Mouse (Mus musculus) erythroblast, adult 5-6 weeks (primary cell): ENCODE data around the gene Pcmt1. TPM values are rescaled to one million over a fixed set of nuclear protein-coding genes. Genes with fewer than 3 reads are reported as not detected.
"Not testable (repeated sequence)": the region's sequence is repeated elsewhere in the genome, so short reads cannot be mapped to it uniquely, and the experiment has no call there.

Experiments used
- ATAC-seq: replicated peaks from 2 replicates; pipeline ENCODE4 v1.8.0; 2016; ENCODE audit warnings: moderate number of reproducible peaks, mild to moderate bottlenecking, moderate TSS enrichment, inconsistent platforms; ENCODE audit not compliant: poor library complexity, low FRiP score, severe bottlenecking
- total RNA-seq, 2 experiments: library from RNA; stranded (forward) in 1 of 2; stranded (reverse) in 1 of 2; fragments of 150-400 nt in 1 of 2; fragments of 200-764, 138-1000 nt in 1 of 2; gene quantifications; 2 replicates each; pipeline versions ENCODE4 v1.2.3 to v1.2.4; 2015 to 2017; ENCODE audit warnings: low replicate concordance in 2 of 2

Pcmt1 gene
- total RNA-seq, 2 experiments from 2014 or later: 22.7 to 33.7 TPM

DNA sequence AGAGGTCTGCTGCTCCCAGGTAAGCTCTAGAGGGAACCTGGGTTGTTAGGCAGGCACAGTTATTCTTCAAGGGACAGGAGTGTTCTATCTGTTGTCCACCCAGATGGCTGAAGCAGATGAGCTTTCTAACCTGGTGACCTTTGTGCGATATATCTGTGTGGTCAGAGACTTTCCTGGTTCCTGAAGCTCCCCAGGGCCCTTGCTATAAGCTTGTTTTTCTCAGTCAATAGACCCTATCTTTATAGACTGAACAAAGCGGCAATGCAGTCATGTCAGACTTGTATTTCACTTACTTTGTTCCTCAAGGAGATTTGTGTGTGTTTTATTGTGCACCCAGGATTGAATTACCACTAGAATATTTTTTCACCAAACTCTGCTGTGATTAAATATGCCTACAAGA lies 29.9 kb downstream of the Pcmt1 start:
- ATAC-seq: no peak

DNA sequence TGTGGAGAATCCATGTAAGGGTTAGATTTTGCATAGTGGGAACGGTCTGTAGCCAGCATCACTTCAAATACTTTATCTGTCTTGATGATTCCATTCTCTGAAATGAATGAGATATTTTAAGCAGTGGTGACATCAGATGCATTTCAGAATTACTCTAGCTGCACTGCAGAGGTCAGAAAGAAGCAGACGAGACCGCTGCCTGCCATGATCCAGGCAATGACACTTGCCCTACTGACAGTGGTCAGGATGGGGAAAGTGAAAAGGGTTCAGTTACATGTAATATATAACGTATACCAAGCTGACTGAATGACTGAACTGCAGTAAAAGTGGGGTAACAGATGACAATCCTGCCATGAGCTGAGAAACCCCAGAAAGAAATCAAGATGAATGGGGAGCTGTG lies 31.9 kb downstream of the Pcmt1 start:
- no peak for ATAC-seq

DNA sequence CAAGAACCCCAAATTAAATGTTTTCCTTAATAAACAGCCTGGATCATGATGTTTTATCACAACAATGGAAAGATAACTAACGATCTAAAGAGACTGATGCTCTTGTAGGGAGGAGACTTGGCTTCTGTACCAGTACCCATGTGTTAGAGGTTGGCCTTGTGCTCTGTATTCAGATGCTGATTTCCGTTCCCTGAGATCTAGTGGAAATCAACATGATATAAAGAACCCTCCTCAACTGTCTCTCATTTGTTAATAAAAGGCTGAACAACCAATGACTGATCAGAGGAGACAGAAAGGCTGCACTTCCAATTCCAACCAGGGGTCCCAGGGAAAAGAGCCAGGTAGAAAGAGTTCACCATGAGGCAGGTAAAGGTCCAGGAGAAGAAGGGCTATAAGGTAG lies 35.0 kb downstream of the Pcmt1 start:
- ATAC-seq: no peak

DNA sequence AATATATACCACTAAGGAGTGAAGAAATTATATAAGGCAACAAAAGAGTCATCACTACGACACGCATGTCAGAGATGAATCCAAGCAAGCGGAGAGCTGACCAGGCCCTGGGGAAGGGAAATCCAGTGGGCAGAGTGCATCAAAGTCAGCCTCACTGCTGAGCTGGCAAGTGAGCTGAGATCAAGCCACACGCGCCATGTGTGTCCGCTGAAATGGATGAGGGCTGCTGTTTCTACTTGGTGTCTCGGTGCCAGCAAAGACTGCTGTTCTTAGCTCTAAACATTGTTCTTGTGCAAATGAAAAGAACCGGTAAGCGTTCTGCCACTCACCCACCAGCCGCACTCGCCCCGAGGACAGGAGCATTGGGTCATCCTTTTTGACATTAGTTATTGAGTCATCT lies 40.6 kb downstream of the Pcmt1 start:
- no peak for ATAC-seq

DNA sequence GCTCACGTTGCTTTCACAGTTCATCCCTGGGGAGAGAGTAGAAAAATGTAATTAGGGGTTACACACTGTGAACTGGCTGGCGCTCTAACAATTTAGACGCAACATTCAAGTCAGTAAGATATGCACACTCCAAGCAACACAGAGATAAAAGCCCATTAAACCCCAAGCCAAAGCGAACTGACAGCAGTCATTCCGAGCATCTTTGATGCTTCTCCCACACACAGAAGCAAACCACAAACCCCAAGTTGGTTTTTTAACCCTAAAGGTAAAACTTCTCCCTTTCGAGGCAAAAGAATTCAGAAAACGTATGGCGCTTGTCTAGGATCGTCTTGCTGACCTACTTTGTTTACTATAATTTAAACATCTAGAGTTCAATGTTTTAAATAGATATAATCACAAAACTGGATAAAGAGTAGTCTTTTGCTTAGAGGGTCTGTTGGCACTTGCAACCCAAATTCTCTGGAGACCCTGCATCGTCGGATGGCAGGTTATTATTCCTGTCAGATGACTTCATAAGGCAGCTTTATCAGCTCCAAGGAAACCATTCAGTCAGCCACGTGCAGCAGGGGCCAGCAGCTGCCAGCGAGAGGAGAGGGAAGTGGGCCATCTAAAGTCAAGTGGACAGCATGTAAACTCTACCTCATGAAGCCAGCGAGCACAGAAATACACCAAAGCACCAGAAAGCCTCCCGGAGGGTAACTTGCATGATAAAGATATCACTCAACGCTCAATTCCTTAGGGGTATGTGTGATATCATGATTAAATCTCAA lies 49.8 kb downstream of the Pcmt1 start:
- ATAC-seq: no peak

DNA sequence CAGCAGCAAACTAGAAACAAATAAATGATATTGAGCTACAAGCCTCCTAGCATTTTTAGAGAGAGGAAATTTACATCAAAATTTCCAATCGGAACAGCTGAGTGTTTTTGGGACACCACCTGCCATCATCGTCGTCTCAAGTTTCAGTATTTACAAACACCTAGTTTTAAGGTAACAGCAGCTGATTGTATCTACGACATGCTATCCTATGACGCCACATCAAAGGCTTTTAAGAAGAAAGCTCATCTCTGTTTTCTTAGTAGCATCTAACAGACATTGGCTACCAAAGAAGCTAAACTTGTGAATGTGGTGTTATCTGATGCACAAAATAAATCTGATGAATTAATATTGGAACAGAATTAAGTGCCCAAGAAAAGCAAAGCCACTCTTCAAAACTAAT lies 50.6 kb downstream of the Pcmt1 start:
- ATAC-seq: no peak

DNA sequence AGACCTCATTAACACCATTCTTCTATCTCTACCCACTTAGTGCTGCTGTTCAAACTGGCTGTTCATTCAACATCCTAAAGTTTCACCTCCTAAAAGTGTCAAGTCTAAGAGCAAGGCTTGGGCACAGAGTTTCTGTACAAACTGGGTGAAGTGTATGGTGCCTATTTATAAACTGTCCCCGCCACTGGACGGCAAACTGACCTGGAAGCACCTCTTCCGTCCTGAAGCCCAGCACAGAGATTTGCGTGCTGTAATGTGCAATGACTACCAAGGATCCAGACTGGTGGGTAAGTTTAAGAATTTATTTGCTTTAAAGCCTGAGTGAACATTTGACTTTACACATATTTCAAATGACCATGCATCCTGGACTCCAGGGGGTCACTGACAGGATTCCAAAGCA lies 51.8 kb downstream of the Pcmt1 start:
- no peak for ATAC-seq

DNA sequence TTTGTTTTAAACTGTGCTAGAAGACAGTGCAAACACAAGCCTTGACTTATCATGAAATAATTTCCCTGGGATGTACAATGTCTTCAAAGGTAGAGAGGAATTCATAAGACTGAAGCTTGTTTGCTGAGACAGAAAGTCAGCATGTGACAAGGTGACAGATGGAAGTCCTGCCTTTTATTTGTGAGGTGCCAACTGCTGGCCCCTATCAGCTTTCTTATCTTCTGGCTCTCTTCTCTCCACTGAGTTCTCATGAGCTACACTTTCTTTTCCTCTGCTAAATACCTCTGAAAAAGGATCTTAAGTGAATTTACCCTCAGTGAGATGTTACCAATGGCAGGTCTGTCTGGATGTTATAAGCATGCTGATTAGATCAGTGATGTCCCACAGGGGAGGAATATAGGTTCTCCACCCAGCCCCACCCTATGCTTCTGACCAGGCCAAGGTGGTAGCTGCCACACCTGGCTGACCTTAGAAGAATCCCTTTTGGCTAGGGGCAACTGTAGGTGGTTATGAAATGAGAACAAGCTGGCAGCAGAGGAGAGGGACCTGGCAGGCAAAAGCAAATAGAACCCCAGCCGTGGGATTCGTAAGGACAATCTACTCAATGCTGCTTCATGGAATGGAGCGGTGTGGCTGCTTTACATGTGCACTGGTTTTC lies 56.9 kb downstream of the Pcmt1 start:
- ATAC-seq: no peak

DNA sequence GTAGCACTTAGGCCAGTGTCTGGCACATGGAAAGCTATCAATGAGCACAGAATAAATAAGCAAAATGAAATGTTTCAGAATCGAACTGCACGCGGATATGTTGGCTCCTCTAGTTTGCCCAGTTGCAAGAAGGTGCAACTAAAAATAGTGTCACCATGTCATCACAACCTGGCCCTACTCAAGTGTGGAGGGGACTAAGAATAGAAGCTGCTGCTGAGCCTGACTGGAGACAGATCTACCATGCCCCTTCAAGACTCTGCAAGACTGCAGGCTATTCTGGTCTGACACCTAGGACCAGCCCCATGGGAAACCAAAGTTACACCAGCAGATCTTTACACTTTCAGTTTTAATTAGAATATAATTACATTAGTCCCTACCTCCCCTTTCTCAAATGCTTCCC lies 58.6 kb downstream of the Pcmt1 start:
- ATAC-seq: no peak

DNA sequence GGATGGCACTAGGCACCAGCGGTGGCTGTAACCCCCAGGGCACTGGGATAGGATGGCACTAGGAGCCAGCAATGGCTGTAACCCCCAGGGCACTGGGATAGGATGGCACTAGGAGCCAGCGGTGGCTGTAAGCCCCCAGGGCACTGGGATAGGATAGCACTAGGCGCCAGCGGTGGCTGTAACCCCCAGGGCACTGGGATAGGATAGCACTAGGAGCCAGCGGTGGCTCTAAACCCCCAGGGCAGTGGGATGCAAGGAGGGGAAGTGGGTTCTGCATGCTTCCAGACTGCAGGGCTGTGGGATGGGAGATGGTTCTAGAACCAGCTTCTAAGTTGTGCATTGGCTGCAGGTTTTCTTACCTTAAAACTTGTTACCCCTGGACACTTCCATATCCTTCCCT lies 60.2 kb downstream of the Pcmt1 start:
- ATAC-seq: no peak

DNA sequence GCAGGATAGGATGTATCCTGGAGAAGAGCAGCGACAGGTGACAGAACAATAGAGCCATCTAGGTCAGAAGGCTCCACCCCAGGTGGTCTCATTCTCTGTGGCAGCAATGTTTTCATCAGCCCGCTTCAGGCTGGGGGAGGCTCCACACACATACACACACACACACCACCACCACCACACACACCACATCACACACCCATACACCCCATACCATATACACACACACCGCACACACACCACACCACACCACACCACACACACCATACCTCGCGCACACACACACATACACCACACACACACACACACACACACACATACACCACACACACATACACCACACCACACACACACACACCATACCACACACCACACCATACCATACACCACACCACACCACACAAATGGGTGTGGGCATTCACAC lies 61.1 kb downstream of the Pcmt1 start:
- no peak for ATAC-seq

DNA sequence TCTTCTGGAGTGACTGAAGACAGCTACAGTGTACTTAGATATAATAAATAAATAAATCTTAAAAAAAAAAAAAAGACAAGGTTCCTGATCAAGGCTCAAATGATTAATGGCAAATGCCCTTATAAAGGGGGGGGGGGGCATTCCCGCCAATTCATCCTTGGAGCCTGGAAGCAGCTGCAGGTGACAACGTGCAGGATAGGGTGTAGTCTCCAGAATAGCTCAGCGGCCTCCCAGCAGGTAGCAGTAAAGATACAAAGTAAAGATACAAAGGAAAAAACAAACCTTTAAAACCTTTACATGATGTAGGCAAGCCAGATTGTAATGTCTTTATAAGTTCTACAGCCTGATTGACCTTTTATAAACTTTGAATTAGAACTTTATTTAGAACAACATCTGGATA lies 63.4 kb downstream of the Pcmt1 start:
- ATAC-seq: not testable (repeated sequence)

DNA sequence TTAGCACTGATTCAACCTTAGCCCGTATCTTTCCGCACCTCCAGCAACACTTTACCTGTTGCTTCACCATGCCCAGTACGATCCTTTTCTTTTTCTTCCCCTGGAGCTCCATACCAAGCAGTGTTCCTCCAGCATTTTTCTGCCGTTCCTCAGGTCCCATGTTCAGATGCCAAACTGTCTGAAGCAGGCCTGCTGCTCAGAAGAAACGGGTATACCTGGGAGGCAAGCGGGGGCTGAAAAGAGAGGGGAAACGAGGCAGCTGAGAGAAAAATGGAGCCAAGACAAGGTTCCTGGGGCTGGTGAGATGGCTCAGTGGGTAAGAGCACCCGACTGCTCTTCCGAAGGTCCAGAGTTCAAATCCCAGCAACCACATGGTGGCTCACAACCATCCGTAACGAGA lies 63.8 kb downstream of the Pcmt1 start:
- not testable (repeated sequence) for ATAC-seq

DNA sequence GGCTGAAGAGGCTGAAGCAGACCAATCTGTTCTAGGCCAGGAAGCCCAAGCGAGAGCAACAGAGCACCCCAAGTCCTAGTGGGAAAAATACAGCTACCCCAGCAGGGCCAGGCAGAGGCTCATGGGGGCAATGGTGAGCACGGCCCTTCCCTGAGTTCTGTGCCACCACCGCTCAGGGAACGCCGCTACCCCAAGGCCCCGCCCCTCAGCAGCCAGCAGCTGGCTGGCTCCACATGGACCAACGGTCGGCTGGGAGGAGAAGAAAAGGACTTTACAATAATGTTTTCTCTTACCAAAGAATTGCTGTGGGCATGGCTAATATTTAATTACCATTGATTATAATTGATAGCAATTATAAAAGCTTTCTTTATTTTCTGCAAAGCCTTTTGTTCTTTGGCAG lies 66.1 kb downstream of the Pcmt1 start:
- ATAC-seq: no peak

DNA sequence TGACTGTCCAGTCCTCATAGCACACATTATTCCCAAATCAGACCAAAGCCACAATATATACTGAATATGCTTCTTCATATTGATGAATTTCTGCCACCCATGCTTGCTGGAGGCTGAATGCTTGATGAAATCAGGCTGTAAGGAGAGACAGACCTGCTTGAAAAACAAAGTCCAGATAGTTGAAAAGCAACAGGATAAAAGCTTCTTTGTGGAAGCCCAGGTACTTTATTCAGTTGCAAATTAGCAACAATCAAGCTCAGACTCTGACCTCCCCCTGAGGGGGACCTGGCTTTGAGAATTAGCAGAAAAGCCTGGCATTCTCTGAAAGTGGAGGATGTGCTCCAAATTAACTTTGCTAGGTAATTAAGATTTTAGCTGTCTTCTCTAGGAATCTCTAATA lies 68.7 kb downstream of the Pcmt1 start:
- ATAC-seq: not testable (repeated sequence)

DNA sequence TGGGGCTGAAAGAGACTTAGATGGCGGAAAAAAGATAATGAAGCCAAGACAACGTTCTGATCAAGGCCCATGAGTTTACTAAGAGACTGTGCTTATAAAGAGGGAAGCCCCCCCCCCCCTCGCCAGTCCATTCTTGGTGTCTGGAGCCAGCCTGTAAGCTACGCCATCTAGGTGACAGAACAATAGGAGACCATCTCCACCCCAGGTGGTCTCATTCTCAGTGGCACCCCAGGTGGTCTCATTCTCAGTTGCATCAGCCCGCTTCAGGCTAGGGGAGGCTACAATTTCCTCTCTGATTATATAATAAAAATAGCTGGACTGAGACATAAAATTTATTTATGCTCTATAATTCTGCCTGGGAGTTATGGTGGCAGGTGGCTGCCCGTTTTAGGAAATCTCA lies 69.3 kb downstream of the Pcmt1 start:
- no peak for ATAC-seq

DNA sequence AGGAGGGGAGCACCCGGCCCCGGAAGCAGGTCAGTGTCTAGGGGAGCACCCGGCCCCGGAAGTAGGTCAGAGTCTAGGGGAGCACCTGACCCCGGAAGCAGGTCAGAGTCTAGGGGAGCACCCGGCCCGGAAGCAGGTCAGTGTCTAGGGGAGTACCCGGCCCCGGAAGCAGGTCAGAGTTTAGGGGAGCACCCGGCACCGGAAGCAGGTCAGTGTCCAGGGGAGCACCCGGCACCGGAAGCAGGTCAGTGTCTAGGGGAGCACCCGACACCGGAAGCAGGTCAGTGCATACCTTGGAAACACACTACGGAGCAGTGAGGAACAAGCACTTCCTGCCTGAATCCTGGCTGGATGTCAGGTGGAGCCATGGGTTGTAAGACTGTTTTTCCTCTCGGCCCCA lies 72.3 kb downstream of the Pcmt1 start:
- no peak for ATAC-seq

DNA sequence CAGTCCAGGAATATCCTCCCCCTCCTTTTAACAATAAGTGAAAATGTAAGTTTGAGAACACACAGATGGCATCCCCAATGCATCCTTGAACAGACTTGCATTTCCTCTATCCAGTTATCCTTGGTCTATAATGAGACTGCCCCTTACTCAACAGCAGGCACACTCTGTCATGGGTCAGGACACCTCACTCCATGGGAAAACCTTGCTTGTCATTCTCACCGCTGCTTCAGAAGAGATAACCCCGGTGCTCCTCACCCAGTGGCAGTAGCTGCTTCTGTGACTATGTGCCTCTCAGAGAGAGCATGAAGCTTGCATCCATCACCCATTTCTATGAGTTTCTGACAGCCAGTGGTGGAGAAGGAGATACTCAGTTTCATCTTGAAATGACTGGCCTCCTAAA lies 74.5 kb downstream of the Pcmt1 start:
- no peak for ATAC-seq

DNA sequence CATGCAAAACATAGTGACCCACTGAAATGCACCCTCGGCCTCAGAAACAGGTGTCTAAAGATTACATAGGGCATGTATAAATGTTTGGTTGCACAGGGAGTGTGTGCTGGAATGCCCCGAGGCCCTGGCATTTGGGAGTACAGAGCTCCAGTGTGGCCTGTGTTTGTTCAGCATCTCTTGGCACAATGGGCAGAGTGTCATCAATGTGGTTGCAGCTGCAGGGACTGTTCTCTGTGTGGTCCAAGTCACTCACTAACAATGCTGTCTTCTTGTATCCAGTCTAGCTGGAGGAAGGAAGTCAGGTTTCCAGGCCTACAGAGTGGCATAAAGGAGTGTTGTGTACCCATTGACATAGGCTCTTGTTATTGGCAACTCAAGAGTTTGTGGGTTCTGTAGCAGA lies 75.8 kb downstream of the Pcmt1 start:
- no peak for ATAC-seq

DNA sequence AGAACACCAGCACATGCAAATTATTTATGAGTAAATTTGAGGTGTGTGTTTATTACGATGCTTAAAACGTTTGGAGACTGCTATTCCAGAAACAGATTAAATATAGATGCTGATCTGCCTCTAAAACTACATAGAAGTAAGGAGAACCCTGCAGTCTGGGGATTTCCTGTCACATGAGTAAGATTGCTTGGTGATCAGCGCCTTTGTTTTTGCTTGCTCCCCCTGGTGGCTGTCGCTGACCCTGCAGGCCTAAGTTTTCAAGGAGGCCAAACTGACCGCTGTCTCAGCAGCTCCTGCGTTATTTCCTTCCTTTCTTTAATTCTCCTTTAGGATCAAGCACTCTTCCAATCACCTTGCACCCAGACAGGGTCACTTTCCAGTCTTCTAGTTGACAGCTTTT lies 80.3 kb downstream of the Pcmt1 start:
- ATAC-seq: peak; percentile 86

DNA sequence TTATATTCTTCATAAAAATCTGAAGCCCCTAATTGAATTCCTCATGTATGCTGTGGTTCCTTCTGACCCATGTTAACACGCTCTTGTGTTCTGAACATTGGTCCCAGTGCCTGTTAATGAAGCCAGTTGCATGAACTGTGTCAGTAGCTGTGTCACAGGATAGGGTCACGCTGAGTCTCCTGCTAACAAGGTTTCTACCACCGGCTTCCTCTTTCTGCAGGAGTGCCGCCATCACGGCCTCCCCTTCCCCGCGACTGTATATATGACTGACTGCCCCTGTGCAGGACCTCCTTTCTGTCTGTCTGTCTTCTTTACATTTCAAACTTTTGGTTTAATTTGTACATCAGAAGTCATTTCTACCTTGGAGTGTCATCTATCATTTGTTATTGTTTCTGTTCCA lies 82.8 kb downstream of the Pcmt1 start:
- no peak for ATAC-seq

DNA sequence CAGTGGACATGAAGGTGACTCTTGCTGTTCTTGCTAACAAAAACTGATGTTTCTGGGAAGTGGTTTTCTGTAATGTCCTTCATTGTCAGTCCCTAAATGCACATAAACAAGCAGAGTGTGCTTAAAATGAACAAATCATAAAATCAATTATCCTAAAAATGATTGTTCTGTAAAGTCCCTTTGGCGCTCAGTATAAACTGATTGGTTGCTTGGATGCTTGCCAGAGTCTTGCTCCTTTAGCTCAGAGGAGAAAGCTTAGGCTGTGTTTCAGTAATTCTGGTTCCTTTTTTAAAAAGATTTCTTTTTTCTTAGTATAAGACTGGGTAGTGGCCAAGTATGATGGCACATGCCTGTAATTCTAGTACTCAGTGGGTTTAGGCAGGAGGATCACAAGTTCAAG lies 84.7 kb downstream of the Pcmt1 start:
- ATAC-seq: no peak
